Mouse (Mus musculus) olfactory bulb, adult 2 months (tissue): ENCODE measurements around the gene Rbm6. TPM values are rescaled to one million over a fixed set of nuclear protein-coding genes. Genes with fewer than 3 reads are reported as not detected.

Experiments used
- H3K27ac ChIP-seq: fragments of 200-500 bp; 2 replicates; pipeline ENCODE4 v1.5.1; 2012; ENCODE audit warnings: low read depth, low read length; ENCODE audit not compliant: insufficient read depth
- H3K4me1 ChIP-seq: fragments of 200-500 bp; 2 replicates; pipeline ENCODE4 v1.6.1; 2012; ENCODE audit warnings: low read length; ENCODE audit not compliant: control insufficient read depth, insufficient read depth
- H3K4me3 ChIP-seq: fragments of 200-500 bp; 2 replicates; pipeline ENCODE4 v1.5.1; 2012; ENCODE audit warnings: mild to moderate bottlenecking, low read depth, low read length, moderate library complexity; ENCODE audit not compliant: insufficient read depth
- CTCF ChIP-seq: fragments of 200-500 bp; IDR thresholded peaks from 2 replicates; pipeline ENCODE4 v1.5.1; 2012; ENCODE audit warnings: low read depth, mild to moderate bottlenecking, low read length, moderate library complexity; ENCODE audit not compliant: insufficient read depth
- POLR2A ChIP-seq: fragments of 200-500 bp; IDR thresholded peaks from 2 replicates; pipeline ENCODE4 v1.6.1; 2012; ENCODE audit warnings: mild to moderate bottlenecking, low read depth, low read length, moderate library complexity; ENCODE audit not compliant: insufficient read depth
- WGBS: fragments of 180-500 bp; shearing (Covaris S2); methylation state at CpG from one replicate; pipeline ENCODE4 v1.1.7; 2018; 5-methylcytosine and 5-hydroxymethylcytosine counted together
- polyA plus RNA-seq: library from polyadenylated mRNA; stranded (reverse); fragments of >200 nt; gene quantifications from 2 replicates; pipeline ENCODE4 v1.2.4, GENCODE M21; 2012; ENCODE audit warnings: low replicate concordance; ENCODE audit not compliant: missing spikeins, insufficient read depth, insufficient read length

Gene Rbm6
- polyA plus RNA-seq, 1 experiment: 345 TPM

- H3K27ac ChIP-seq: no peak overlapping the region
- 94% methylated on average over 2 of the region's 2 CpGs for WGBS
- H3K4me3 ChIP-seq: no peak overlapping the region
- H3K4me1 ChIP-seq: no peaks in the 10 kb centered on the region
- TF ChIP-seq CTCF (no peak), POLR2A (no peak)
These were observed 30.3 kb downstream of the Rbm6 start for GRCm38 (mm10) chr9:107842709-107843108.

GRCm38 (mm10) chr9:107838869-107839268, 34.2 kb downstream of the Rbm6 start:
- no peaks in the 10 kb centered on the region for H3K4me1 ChIP-seq
- H3K27ac ChIP-seq: no peak overlapping the region
- no peak for TF ChIP-seq CTCF
- WGBS: 98% methylated on average over 1 of the region's 1 CpGs
- H3K4me3 ChIP-seq: no peak overlapping the region

GRCm38 (mm10) chr9:107833826-107834225, 39.2 kb downstream of the Rbm6 start:
- 89% methylated on average over 3 of the region's 3 CpGs for WGBS
- no peak for TF ChIP-seq POLR2A
- TF ChIP-seq CTCF: no peak

DNA sequence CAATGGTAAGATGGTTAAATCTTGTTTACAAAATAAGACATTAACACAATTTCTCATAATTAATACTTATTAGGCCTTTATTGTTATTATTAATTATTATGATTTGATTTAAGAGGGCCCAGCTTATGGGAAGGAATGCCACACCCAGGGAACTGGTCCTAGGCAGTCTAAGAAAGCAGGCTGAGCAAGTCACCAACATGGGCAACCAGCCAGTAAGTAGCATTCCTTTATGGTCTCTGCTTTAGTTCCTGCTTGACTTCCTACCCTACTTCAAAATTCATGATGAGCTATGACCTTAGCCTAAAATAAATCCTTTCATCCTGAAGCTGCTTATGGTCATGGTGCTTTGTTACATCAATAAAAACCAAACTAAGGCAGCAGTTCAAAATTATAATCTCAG, 41.3 kb downstream of the Rbm6 start:
- Histone ChIP-seq H3K4me1 (no peaks in the 10 kb centered on the region), H3K4me3 (no peak overlapping the region), H3K27ac (no peak overlapping the region)
- TF ChIP-seq POLR2A: no peak
- no peak for TF ChIP-seq CTCF

More at GRCm38 (mm10) chr9:107833826-107834225, 39.2 kb downstream of the Rbm6 start:
- no peak overlapping the region for H3K4me3 ChIP-seq
- H3K27ac ChIP-seq: no peak overlapping the region
- no peaks in the 10 kb centered on the region for H3K4me1 ChIP-seq

- WGBS: 72% methylated on average over 1 of the region's 1 CpGs
- no peak overlapping the region for H3K27ac ChIP-seq
- no peaks in the 10 kb centered on the region for H3K4me1 ChIP-seq
- no peak overlapping the region for H3K4me3 ChIP-seq
- TF ChIP-seq CTCF (no peak), POLR2A (no peak)
These were observed 60.9 kb downstream of the Rbm6 start for GRCm38 (mm10) chr9:107812132-107812531.

- WGBS: 96% methylated on average over 2 of the region's 2 CpGs
- no peak overlapping the region for H3K27ac ChIP-seq
- no peaks in the 10 kb centered on the region for H3K4me1 ChIP-seq
- TF ChIP-seq POLR2A (no peak), CTCF (no peak)
- H3K4me3 ChIP-seq: no peak overlapping the region
These were observed 62.1 kb downstream of the Rbm6 start for GRCm38 (mm10) chr9:107810985-107811384.

GRCm38 (mm10) chr9:107791714-107792113, 81.3 kb downstream of the Rbm6 start:
- no peak for TF ChIP-seq CTCF
- no peak for TF ChIP-seq POLR2A
- no peak overlapping the region for H3K4me3 ChIP-seq
- WGBS: 92% methylated on average over 6 of the region's 6 CpGs
- no peaks in the 10 kb centered on the region for H3K4me1 ChIP-seq
- no peak overlapping the region for H3K27ac ChIP-seq

DNA sequence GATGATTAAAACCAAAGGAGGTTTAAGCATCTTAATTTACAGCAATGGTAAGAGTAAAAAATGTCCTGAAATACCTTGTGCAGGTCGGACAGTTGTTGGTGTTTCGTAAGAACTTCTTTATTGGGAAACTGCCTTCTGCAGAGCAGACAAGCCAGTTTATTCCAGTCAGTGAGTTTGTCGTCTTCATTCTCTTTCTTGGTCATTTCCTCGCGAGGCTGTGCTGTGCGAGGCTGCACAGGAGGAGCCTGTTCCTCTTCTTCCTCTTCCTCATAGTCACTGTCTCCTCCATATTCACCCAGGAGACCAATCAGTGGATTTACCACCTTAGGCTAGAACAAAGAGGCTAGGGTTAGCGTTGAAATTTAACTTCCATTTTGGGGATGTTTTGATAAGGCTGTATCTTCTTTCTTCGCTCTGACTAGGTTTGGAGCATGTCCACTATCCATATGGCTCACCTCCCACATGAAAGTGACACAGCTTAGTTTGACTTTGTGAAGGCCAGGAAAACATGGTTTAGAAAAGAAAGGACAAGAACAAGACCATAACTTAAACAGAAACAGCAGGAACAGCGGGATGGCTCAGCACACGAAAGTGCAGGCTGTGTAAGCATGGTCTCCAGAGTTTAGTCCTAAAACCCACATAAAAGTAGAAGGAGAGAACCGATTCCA, 90.4 kb downstream of the Rbm6 start:
- WGBS: 92% methylated on average over 11 of the region's 11 CpGs
- no peak for TF ChIP-seq CTCF
- no peak for TF ChIP-seq POLR2A
- Histone ChIP-seq H3K27ac (no peak overlapping the region), H3K4me3 (no peak overlapping the region), H3K4me1 (no peaks in the 10 kb centered on the region)

- H3K27ac ChIP-seq: no peak overlapping the region
- H3K4me3 ChIP-seq: no peak overlapping the region
- no peaks in the 10 kb centered on the region for H3K4me1 ChIP-seq
- TF ChIP-seq CTCF: no peak
- no peak for TF ChIP-seq POLR2A
These were observed 96.2 kb downstream of the Rbm6 start for GRCm38 (mm10) chr9:107776809-107777208.

DNA sequence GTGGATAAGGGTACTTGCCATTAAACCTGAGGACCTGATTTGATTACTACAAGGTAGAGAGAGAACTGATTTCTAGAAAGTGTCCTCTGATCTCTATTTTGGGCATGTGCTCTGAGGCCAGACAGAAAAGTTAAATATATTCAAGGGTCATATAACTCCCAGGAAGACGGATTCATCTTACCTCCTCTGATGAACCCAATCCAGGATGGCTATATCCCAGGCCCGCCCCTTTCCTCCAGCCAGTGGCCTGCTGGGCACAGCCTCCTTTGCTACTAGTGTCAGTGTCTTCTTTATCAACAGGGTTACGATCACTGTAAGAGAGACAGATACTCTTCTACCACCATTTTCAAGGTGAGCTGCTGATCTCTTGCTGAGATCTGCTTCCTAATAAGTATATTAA, 98.6 kb downstream of the Rbm6 start:
- TF ChIP-seq CTCF (no peak), POLR2A (no peak)
- 91% methylated on average over 3 of the region's 3 CpGs for WGBS
- H3K27ac ChIP-seq: no peak overlapping the region
- H3K4me1 ChIP-seq: no peaks in the 10 kb centered on the region
- no peak overlapping the region for H3K4me3 ChIP-seq
